Mouse (Mus musculus) gastrocnemius, adult 18-20 months (tissue): ENCODE results near the gene Astl. TPM values are rescaled to one million over a fixed set of nuclear protein-coding genes. Genes with fewer than 3 reads are reported as not detected.

ENCODE experiments used
- DNase-seq: peaks from one replicate; pipeline ENCODE4 v3.0.0; 2021; ENCODE audit warnings: low spot score
- total RNA-seq, 2 experiments: library from RNA; stranded (reverse); gene quantifications; 2 replicates each; pipeline ENCODE4 v1.2.3; 2021

Astl gene
- total RNA-seq, 2 experiments from 2014 or later = not detected

GRCm38 (mm10) chr2:127367126-127367820, 28.8 kb downstream of the Astl start:
- no peak for DNase-seq

DNA sequence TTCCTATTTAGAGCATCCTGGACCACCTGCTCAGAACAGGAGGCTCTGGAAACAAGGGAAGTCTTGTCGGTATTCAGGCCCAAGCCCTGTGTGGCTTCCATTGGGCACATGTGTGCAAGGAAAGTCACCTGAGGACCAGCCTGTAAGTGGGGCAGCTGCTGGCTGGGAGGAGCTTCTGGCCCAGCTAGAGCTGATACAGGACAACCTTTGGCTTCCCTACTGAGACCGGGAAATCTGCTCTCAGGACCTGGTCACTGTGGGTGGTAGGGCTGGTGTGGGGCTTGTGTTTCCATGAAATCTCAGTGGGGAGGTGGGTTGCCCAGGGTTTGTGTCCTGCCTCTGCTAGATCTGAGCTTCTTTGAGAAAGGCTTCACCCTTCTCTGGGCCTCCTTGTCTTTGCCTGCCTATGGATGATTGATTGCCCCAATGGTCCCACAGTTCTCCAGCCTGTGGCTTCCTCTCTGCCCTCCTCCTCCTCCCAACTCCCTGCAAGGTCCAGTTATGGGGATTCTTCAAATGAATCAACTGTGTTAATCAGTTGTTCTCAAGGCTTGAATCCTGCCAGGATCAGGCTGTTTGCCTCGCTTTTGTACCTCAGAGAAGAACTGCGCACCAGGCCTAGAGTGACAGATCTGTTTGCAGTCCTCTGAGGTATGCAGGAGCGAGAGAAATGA, 31.4 kb downstream of the Astl start:
- no peak for DNase-seq

DNA sequence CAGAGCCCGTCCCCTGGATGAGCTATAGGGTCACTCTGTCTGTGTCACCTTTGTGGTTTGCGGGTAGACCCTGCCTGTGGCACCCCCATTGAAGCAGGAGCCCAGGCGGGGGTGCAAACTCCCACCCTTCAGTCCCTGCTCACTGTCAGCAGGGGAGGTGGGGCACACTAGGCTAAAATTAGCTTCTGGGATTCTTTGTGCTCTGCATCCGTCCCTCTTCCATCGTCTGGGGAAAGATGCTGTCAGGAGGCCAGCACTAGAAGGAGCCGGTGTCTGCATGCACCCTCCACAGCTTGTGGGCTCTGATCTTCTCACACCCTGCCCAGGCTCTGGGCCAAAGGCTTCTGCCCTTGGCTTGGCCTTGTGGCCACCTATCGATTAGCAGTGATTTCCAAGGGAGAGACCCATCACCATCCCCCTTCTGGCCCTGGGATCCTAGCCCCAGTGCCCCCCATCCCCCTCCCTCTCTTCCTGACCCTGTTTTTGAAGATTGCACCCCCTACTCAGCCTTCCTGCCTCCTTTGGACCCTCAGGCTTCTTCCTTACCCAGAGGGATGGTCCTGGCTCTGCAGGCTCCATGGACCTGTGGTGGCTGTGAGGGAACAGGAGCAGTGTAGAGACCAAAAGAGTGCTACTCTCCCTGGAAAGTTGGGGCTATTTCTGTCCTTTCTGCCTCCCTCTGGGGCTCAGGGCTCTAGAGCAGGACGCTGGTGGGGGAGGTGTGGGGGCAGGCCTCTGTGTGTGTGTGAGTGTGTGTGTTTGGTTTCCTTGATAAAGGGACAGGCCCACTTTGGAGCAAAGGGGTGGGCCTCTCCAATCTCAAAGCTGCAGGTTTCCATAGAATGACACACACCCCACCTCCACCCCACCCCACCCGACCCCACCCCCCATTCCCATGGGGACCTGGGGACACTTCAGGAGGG, 32.4 kb downstream of the Astl start:
- no peak for DNase-seq

DNA sequence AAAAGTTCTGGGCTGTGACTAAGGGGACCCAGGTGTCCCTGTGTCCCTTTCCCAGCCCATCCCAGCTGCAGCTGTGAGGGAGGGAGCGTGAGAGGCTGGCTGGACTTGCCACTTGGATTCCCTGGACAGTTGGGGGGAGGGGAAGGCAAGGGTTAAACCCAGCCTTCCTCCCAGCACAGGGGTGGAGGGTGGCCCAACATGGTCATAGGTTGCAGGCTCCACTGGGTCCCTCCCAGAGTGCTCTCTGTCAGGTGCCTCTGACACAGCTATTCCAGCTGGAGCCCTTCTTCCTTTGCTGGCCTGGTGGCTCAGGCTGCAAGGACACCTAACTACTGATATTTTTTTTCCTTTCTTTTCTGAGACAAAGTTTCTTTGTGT, 33.0 kb downstream of the Astl start:
- DNase-seq = no peak

- no peak for DNase-seq
Measured at GRCm38 (mm10) chr2:127372082-127372481, 33.6 kb downstream of the Astl start.

DNA sequence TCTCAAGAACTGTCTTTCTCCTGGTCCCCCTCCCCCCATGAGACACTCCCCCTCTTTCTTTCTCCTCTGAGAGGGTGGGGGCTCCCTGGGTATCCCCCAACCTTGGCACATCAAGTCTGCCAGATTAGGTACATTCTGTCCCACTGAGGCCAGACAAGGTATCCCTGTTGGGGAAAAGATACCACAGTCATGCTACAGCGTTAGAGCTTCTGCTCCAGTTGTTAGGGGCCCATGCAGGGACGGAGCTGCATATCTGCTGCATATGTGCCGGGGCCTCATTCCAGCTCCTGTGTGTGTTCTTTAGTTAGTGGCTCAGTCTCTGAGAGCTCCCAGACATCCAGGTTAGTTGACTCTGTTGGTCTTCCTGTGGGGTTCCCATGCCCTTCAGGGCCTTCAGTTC, 35.7 kb downstream of the Astl start:
- no peak for DNase-seq

GRCm38 (mm10) chr2:127375087-127375486, 36.6 kb downstream of the Astl start:
- no peak for DNase-seq

DNA sequence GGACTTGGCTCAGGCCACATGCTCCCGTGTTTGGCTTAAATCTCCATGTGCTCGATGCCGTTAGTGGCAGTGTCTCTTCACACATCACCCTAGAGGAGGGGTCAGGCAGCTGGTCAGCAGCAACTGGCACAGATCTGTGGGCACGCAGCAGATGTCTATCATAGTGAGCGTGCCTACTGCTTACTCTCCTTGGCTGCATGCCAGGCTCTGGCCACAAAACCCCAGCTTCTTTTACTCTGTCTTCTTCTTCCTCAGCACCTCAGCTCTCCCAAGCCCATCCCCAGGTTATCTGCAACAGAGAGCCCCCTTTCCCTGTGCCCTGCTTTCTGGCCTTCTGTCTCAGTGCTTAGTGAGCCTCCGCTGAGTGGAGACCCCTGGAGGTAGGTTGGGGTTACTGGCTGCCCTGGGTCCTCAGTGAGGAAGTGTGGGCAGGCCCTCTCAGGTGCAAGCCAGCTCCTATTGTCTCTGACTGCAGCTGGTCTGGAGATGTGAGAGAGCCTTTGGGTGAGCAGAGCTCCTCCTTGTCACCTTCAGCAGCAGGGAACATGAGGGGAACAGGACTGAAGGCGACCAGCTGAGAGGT, 37.4 kb downstream of the Astl start:
- DNase-seq = no peak

DNA sequence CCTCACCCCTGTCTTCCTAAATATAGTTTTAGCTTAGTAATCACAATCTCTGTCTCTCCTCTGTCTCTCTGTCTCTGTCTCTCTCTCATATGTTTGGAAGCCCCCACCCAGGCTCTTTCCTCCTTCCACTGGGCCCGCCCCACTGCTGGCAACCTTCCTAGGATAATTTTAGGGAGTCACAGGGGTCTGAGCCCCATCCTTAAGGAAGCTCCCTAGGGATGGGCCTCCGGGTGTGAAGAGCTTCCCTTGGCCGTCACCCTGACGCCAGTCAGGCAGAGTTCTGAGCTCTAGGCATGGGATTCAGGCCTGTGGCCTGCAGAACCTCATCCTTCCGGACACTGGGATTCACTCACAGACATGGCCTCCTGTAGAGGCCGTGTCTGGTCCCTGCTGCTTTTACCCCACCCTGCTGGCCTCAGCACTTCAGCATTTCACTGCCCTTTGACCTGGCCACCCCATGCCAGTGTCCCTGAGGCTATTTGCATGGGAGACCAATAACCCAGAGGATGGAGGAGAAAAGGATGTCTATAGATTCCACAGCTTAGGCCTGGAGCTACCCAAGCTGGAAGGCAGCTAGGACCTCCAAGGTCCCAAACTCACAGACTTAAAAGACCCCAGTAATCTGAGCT, 38.1 kb downstream of the Astl start:
- DNase-seq = no peak

DNA sequence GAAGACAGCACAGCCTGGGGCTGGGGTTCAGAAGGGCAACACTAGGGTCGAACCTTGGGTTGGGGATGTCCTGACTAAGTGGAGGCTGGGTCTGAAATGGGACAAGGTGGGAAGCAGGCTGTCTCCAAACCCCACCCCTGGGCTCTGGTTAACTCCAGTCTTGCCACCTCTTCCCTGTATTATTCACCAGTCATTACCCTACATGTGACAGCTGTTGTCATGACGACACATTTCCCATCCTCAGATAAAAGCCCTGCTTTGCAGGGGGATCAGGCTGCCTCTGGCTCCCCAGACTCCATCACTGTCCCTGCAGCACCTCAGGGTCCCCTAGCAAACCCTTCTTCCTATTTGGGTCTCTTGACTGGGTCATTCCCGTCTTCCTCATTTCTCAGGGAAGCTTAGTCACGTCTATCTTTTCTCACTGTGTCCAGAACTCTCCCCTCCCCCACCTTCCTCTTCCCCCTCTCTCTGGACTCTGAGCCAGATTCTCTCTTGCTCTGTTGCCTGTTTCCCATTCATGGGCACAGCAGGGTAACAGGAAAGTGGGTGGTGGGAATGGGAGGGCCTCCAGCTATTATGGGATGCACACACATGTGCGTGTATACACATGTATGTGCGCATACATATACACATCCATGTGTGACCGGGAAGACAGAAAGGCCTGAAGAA, 39.6 kb downstream of the Astl start:
- no peak for DNase-seq

GRCm38 (mm10) chr2:127378611-127378990, 40.2 kb downstream of the Astl start:
- DNase-seq = no peak

GRCm38 (mm10) chr2:127379250-127379649, 40.8 kb downstream of the Astl start:
- DNase-seq = no peak

GRCm38 (mm10) chr2:127383881-127384280, 45.4 kb downstream of the Astl start:
- no peak for DNase-seq

- no peak for DNase-seq
Measured at GRCm38 (mm10) chr2:127387521-127387920, 49.1 kb downstream of the Astl start.

DNA sequence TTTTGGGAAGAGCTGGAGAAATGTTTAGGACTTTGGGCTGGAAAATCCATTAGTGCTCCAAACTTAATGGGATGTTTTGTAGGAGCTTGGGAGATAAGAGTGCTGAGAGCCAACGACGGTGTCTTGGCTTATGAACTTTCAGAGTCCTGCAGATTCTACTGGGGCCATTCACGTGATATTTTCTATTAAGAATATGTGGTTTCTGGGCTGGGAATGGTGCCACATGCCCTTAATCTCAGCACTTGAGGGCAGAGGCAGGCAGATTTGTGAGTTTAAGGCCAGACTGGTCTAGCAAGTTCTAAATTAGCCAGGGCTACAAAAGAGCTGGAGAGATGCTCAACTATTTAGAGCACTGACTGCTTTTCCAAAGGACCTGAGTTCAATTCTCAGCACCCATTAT, 51.9 kb downstream of the Astl start:
- DNase-seq = no peak

- no peak for DNase-seq
Measured at GRCm38 (mm10) chr2:127390846-127391245, 52.4 kb downstream of the Astl start.

- no peak for DNase-seq
Measured at GRCm38 (mm10) chr2:127391323-127391722, 52.9 kb downstream of the Astl start.

- DNase-seq = no peak
Measured at GRCm38 (mm10) chr2:127394606-127395161, 56.2 kb downstream of the Astl start.

GRCm38 (mm10) chr2:127398738-127399137, 60.3 kb downstream of the Astl start:
- DNase-seq = no peak
